8 mouse cellular contexts compared by ENCODE assay signal in genomic region chr5:115275998-115276397, GRCm38 (mm10). TPM values are rescaled to one million over a fixed set of nuclear protein-coding genes. Genes with fewer than 3 reads are reported as not detected.
A peak's percentile ranks its signal among the peaks of the same experiment; 100 is the strongest.
DNase-seq lines count a peak whose midpoint lies in the region; ATAC-seq and TF ChIP-seq lines count a peak whose summit lies in the region.

No protein-coding gene starts in this region.

- H3K4me3 ChIP-seq in hindbrain, embryonic 10.5 days: no peak overlapping the region
- H3K4me3 ChIP-seq in hindbrain, embryonic 13.5 days: no peak overlapping the region
- H3K4me3 ChIP-seq in ES-Bruce4 (ENCODE audit: low read depth, low read length): peak overlapping the region; percentile 7

- intact Hi-C loops in left cerebral cortex, postnatal 10 days (cut with DNase I): no loop called here

- no peak overlapping the region for H3K4me2 ChIP-seq in hindbrain, embryonic 13.5 days

- H3K27ac ChIP-seq in hindbrain, embryonic 10.5 days: no peak overlapping the region
- H3K27ac ChIP-seq in hindbrain, embryonic 13.5 days: no peak overlapping the region
- H3K27ac ChIP-seq in ES-Bruce4 (ENCODE audit: insufficient read depth, low read length): peak overlapping the region; percentile 40

- H3K36me3 ChIP-seq in hindbrain, embryonic 10.5 days: no peaks in the 10 kb centered on the region
- H3K36me3 ChIP-seq in hindbrain, embryonic 13.5 days: no peaks in the 10 kb centered on the region
- no peaks in the 10 kb centered on the region for H3K36me3 ChIP-seq in ES-Bruce4 (ENCODE audit: control insufficient read depth, insufficient read depth, low read length, poor library complexity, severe bottlenecking)

- peak; percentile 57 for DNase-seq in hindbrain, embryonic 10.5 days (ENCODE audit: low spot score)
- peak; percentile 55 for DNase-seq in embryo, embryonic 11 days
- peak; percentile 63 for DNase-seq in retina, postnatal 1 day
- no peak for DNase-seq in left cerebral cortex, postnatal 10 days (ENCODE audit: extremely low spot score in 1 of 2, low spot score in 2 of 2)
- no peak for DNase-seq in urinary bladder, postnatal 4 days (ENCODE audit: low spot score in 2 of 2)
- DNase-seq in MN1 (ENCODE audit: low spot score): no peak

- peak; percentile 91 for TF ChIP-seq CTCF in ES-Bruce4 (IDR thresholded peaks at IDR 0.05; ENCODE audit: low read depth, low read length)

- H3K4me1 ChIP-seq in hindbrain, embryonic 10.5 days (replicated peaks): peaks cover 32% of the 10 kb centered on the region
- H3K4me1 ChIP-seq in hindbrain, embryonic 13.5 days (replicated peaks): peaks cover 21% of the 10 kb centered on the region
- H3K4me1 ChIP-seq in ES-Bruce4 (ENCODE audit: control insufficient read depth, insufficient read depth, low read length): peaks cover 3% of the 10 kb centered on the region

- peak; percentile 17 for TF ChIP-seq POLR2A in ES-Bruce4 (IDR thresholded peaks at IDR 0.05; ENCODE audit: insufficient read depth, low read length)

- H3K9ac ChIP-seq in hindbrain, embryonic 13.5 days: no peak overlapping the region
- H3K9ac ChIP-seq in ES-Bruce4 (ENCODE audit: low read depth, poor library complexity, severe bottlenecking): no peak overlapping the region

- H3K27me3 ChIP-seq in hindbrain, embryonic 10.5 days (ENCODE audit: insufficient read depth, poor library complexity, severe bottlenecking): no peaks in the 10 kb centered on the region
- no peaks in the 10 kb centered on the region for H3K27me3 ChIP-seq in hindbrain, embryonic 13.5 days
- H3K27me3 ChIP-seq in ES-Bruce4 (ENCODE audit: control insufficient read depth, insufficient read depth, low read length, poor library complexity, severe bottlenecking): no peaks in the 10 kb centered on the region

- no peaks in the 10 kb centered on the region for H3K9me3 ChIP-seq in hindbrain, embryonic 10.5 days
- H3K9me3 ChIP-seq in hindbrain, embryonic 13.5 days: no peaks in the 10 kb centered on the region
- H3K9me3 ChIP-seq in ES-Bruce4 (replicated peaks; ENCODE audit: control insufficient read depth, insufficient read depth, low read length, poor library complexity, severe bottlenecking): no peaks in the 10 kb centered on the region

- WGBS in hindbrain, embryonic 10.5 days: 31% methylated on average over 14 of the region's 14 CpGs
- WGBS in hindbrain, embryonic 13.5 days: 31% methylated on average over 14 of the region's 14 CpGs

- no peak for ATAC-seq in hindbrain, embryonic 13.5 days (ENCODE audit: low FRiP score)

- TF ChIP-seq EP300 in ES-Bruce4 (IDR thresholded peaks at IDR 0.05; ENCODE audit: insufficient read depth, low read depth, low read length): no peak

RNA-seq across cellular contexts. Expression of gene Rnf10, which starts 3.3 kb away (rescaled TPM):
- polyA plus RNA-seq in hindbrain, embryonic 10.5 days (2016; fragmentation: Nextera tagmentation; extraction: Ambion mirVana): 132 and 172 TPM in 2 replicates
- polyA plus RNA-seq in hindbrain, embryonic 13.5 days (2015; fragmentation: Nextera tagmentation; extraction: Ambion mirVana): 156 and 160 TPM in 2 replicates
- polyA plus RNA-seq in ES-Bruce4 (2011; ENCODE audit: insufficient read depth, insufficient read length, low read depth, missing spikeins): 180 and 185 TPM in 2 replicates
- 100 to 1,000 TPM; 256 to 269 TPM for total RNA-seq in left cerebral cortex, postnatal 10 days (2021)

RNA-seq across cellular contexts. Expression of gene Coq5, which starts 3.5 kb away (rescaled TPM):
- 49.6 and 55.1 TPM in 2 replicates for polyA plus RNA-seq in hindbrain, embryonic 10.5 days (2016; fragmentation: Nextera tagmentation; extraction: Ambion mirVana)
- 53.1 and 56.5 TPM in 2 replicates for polyA plus RNA-seq in hindbrain, embryonic 13.5 days (2015; fragmentation: Nextera tagmentation; extraction: Ambion mirVana)
- polyA plus RNA-seq in ES-Bruce4 (2011; ENCODE audit: insufficient read depth, insufficient read length, low read depth, missing spikeins): 28.3 and 35.9 TPM in 2 replicates
- total RNA-seq in left cerebral cortex, postnatal 10 days (2021): 10 to 100 TPM; 36.4 to 37.1 TPM

RNA-seq across cellular contexts. Expression of gene Dynll1, which starts 24.8 kb away (rescaled TPM):
- polyA plus RNA-seq in hindbrain, embryonic 10.5 days (2016; fragmentation: Nextera tagmentation; extraction: Ambion mirVana): 1,684 and 1,740 TPM in 2 replicates
- 1,285 and 1,377 TPM in 2 replicates for polyA plus RNA-seq in hindbrain, embryonic 13.5 days (2015; fragmentation: Nextera tagmentation; extraction: Ambion mirVana)
- polyA plus RNA-seq in ES-Bruce4 (2011; ENCODE audit: insufficient read depth, insufficient read length, low read depth, missing spikeins): 556 and 609 TPM in 2 replicates
- 100 to 1,000 TPM; 702 to 749 TPM for total RNA-seq in left cerebral cortex, postnatal 10 days (2021)

RNA-seq across cellular contexts. Expression of gene Pop5, which starts 40.4 kb away (rescaled TPM):
- 104 and 114 TPM in 2 replicates for polyA plus RNA-seq in hindbrain, embryonic 10.5 days (2016; fragmentation: Nextera tagmentation; extraction: Ambion mirVana)
- polyA plus RNA-seq in hindbrain, embryonic 13.5 days (2015; fragmentation: Nextera tagmentation; extraction: Ambion mirVana): 103 and 105 TPM in 2 replicates
- 76.1 and 79.9 TPM in 2 replicates for polyA plus RNA-seq in ES-Bruce4 (2011; ENCODE audit: insufficient read depth, insufficient read length, low read depth, missing spikeins)
- total RNA-seq in left cerebral cortex, postnatal 10 days (2021): 10 to 100 TPM; 35.5 to 35.7 TPM

RNA-seq across cellular contexts. Expression of gene Srsf9, which starts 51.0 kb away (rescaled TPM):
- 383 and 387 TPM in 2 replicates for polyA plus RNA-seq in hindbrain, embryonic 10.5 days (2016; fragmentation: Nextera tagmentation; extraction: Ambion mirVana)
- polyA plus RNA-seq in hindbrain, embryonic 13.5 days (2015; fragmentation: Nextera tagmentation; extraction: Ambion mirVana): 165 and 181 TPM in 2 replicates
- 107 and 111 TPM in 2 replicates for polyA plus RNA-seq in ES-Bruce4 (2011; ENCODE audit: insufficient read depth, insufficient read length, low read depth, missing spikeins)
- 10 to 100 TPM; 59.6 to 64.6 TPM for total RNA-seq in left cerebral cortex, postnatal 10 days (2021)

Comparison
In these comparisons a context has a peak if more than half of its experiments do, and no peak if none do; other contexts are left out.
1. DNase-seq: peak in hindbrain, embryonic 10.5 days (single experiment), embryo, embryonic 11 days (single experiment) and retina, postnatal 1 day (single experiment); none in left cerebral cortex, postnatal 10 days (0 of 2), urinary bladder, postnatal 4 days (0 of 2) and MN1 (single experiment).